Mouse (Mus musculus) lung, postnatal 14 days (tissue): Measurements from ENCODE around the gene Zfp551.

ENCODE experiments used
- DNase-seq: peaks from one replicate; pipeline ENCODE4 v3.0.0; 2021

Zfp551 gene

GRCm38 (mm10) chr7:12422245-12422849 lies at the start of gene Zfp551:
Gene Zfp551, minus strand, starts transcription at chr7:12422751.
- DNase-seq = peak; percentile 53

- DNase-seq = no peak
Measured at GRCm38 (mm10) chr7:12422855-12423254, 304 bp upstream of the Zfp551 start.

DNA sequence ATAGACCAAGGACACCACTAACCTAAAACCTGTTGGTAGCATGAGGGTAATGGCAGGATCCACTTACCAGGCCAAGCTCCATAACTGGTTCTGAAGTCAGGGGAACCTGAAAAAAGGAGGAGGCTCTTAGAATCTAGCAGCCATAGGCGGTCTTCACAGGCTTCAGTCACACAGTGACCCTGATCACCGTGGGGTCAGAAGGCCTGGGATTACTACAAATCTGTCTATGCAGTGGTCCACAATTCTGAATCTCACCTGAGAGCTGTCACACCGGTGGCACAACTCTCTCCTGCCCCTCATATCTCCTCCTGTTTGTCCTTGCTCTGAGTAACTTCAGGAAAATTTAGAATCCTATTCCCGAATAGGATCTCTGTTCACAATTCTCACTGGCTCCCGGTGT lies 810 bp downstream of the Zfp551 start:
- no peak for DNase-seq

GRCm38 (mm10) chr7:12369173-12369572 lies 53.4 kb downstream of the Zfp551 start, which contains the start of gene Vmn1r84:
Gene Vmn1r84, minus strand, starts transcription at chr7:12369273.
- DNase-seq = no peak
